Mouse (Mus musculus) brown adipose tissue, adult 24 weeks (tissue): ENCODE measurements around the gene Tbrg4. TPM values are rescaled to one million over a fixed set of nuclear protein-coding genes. Genes with fewer than 3 reads are reported as not detected.

Experiments used
- H3K27ac ChIP-seq: fragments of 200-500 bp; replicated peaks from 2 replicates; pipeline ENCODE4 v1.5.1; 2012; ENCODE audit warnings: low read depth, mild to moderate bottlenecking, low read length
- H3K4me1 ChIP-seq: fragments of 200-500 bp; 2 replicates; pipeline ENCODE4 v1.6.1; 2012; ENCODE audit warnings: low read length, mixed read lengths; ENCODE audit not compliant: control insufficient read depth, insufficient read depth, insufficient read length
- H3K4me3 ChIP-seq: fragments of 200-500 bp; 2 replicates; pipeline ENCODE4 v1.5.1; 2012; ENCODE audit warnings: low read depth, mild to moderate bottlenecking, low read length, moderate library complexity; ENCODE audit not compliant: insufficient read depth
- polyA plus RNA-seq: library from polyadenylated mRNA; stranded (reverse); fragments of >200 nt; gene quantifications from 2 replicates; pipeline ENCODE4 v1.2.4, GENCODE M21; 2012; ENCODE audit not compliant: missing spikeins, insufficient read depth, insufficient read length

Tbrg4 gene
- polyA plus RNA-seq, 1 experiment: 57.7 TPM

DNA sequence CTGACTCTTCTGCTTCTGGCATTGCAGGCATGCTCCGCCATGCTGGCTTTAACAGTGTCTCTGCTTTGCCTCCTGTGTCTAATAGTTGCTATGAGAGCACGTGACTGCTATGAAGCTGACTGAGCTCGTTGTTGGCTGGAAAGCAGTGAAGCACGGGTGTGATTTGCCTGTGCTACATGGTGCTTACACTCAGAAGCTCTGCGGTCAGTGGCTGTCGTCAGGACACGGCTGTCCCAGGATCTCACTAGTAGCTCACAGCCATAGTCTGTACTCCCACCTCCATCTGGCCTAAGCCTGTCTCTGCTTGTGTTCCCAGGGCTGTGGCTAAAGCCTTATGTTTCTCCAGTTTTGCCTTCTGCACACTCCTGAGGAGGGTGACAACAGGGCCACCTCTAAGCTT, 37.6 kb downstream of the Tbrg4 start:
- no peak overlapping the region for H3K4me3 ChIP-seq
- H3K27ac ChIP-seq: no peak overlapping the region
- H3K4me1 ChIP-seq: peaks cover 4% of the 10 kb centered on the region; the same call in 1 of the 2 replicates

DNA sequence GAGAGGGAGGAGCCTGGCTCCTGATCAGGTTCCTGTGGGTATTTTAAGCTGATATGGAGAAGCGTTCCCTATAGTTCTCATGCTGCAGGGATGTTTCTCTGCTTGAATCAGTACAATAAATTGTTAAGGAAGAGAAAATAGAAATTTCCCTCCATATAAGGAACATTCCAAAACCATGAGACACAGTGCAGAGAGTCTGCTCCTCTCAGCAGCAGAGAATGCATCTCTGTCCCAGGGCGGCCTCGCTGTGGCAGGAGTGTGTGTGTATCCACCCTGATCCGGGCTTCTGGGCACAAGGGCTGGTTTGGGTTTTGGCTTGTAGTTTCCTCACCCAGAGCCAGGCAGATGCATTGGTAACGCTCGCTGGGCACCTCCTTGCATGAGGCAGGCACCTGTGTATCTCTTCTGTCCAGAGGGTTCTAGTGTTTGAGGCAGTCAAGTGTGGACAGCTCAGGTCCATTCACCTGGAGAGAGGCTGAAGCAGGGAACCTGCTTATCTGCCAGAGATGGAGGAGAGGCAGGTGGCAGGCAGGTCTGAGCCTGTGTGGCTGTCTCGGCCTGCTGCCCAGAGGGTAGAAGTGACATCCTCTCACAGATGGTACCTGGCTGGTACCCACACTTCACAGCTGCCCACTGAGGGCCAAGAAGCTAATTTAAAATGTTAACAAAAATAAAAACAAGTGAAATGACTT, 38.5 kb downstream of the Tbrg4 start:
- H3K27ac ChIP-seq: no peak overlapping the region
- no peak overlapping the region for H3K4me3 ChIP-seq
- H3K4me1 ChIP-seq: peaks cover 4% of the 10 kb centered on the region; the same call in 1 of the 2 replicates

DNA sequence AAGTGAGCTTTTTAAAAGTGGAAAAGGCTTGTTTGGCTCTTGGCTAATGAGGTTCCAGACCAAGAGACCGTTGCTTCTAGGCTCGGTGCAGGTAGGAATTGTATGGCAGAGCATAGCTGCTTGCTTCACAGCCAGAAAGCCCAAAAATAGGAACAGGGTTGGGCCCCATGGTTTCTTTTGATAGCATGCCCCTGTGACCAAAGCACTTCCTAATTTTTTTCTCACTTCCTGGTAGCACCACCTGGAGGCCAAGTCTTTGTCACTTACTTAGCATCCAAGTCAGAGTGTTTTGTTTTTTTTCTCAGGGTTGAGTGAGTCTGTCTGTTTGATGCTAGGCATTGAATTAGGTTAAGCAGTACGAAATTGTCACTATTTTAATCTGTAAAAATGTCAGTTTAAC, 39.2 kb downstream of the Tbrg4 start:
- Histone ChIP-seq H3K4me3 (no peak overlapping the region), H3K27ac (no peak overlapping the region), H3K4me1 (peaks cover 4% of the 10 kb centered on the region; the same call in 1 of the 2 replicates)

DNA sequence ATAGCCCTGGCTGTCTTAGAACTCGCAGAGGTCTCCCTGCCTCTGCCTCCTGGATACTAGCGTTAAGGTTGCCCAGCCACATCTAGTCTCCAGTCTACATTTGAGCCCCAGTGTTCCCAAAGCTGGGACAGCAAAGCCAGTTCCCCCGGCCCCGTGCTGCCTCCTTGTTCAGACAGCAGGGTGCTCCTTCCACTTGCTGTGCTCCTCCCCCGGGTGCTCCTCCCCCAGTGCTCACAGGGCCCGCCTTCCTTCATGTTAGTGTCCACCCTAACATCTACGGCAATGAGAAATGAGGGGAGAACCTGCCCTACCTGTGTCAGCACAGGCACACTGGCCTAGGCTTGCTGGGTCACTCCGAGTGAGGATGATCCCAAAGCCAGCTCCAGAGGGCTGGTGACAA, 40.1 kb downstream of the Tbrg4 start:
- peaks cover 4% of the 10 kb centered on the region; the same call in 1 of the 2 replicates for H3K4me1 ChIP-seq
- no peak overlapping the region for H3K4me3 ChIP-seq
- H3K27ac ChIP-seq: no peak overlapping the region

DNA sequence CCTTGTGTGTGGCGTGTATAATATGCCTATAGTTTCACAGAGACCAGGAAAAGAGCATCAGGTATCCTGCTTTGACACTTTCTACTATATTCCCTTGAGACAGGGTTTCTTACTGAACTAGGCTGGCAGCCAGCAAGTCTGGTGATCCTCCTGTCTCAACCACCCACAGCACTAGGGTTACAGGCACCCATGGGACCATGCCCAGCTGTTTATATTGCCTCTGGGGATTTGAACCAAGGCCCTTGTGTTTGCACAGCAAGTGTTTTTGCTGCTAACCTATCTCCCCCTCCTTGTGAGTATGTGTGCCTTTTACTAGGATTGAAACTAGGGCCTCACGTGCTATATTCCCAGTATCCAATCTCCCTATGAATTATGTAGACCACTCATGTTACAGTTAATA, 44.3 kb downstream of the Tbrg4 start:
- Histone ChIP-seq H3K4me1 (peaks cover 4% of the 10 kb centered on the region; the same call in 1 of the 2 replicates), H3K4me3 (no peak overlapping the region), H3K27ac (no peak overlapping the region)

DNA sequence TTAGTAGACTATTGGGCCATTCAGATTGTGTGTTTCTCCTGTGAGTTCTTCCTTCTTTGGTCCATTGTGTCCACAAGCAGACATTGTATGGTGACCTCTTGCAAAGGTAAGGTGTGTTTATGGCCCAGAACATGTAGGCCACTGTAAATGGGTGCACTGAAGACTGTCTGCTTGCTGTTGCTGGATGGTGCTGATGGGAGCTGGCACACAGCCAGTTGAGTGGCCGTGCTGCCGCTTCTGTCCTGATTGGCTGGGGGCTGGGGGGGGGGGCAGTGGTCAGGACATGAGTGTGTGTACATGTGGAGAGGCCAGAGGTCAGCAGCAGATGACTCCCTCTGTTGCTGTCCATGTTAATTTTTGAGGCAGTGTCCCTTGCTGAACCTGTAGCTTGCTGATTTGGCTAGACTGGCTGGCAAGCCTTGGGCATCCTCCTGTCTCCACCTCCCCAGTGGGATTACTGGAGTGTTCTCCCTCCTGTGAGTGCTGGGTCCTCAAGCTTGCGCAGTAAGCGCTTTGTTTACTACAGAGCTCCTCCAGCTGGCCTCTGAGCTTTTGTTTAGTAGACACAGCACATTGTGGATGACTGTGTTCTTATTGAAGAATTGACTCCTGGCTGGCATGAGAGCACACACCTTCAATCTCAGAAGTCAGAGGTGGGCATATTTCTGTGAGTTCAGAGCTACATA, 45.7 kb downstream of the Tbrg4 start:
- H3K4me3 ChIP-seq: no peak overlapping the region
- H3K4me1 ChIP-seq: no peaks in the 10 kb centered on the region
- H3K27ac ChIP-seq: no peak overlapping the region

DNA sequence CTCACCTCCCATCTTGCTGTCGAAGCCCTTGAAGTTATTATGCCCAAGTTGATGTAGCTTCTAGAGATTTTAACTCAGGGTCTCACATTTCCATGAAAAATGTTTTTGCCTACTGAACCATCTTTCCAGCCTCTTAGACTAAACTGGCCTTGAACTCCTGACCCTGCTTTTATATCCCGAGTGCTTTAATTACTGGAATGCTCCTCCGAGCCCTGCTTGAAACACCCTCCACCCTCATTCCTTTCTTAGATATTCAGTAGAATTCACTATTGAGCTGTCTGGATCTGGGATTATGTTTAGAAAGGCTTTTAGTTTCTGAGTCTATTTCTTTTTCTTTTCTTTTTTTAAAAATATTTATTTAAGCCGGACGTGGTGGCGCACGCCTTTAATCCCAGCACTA, 46.5 kb downstream of the Tbrg4 start:
- H3K27ac ChIP-seq: no peak overlapping the region
- no peaks in the 10 kb centered on the region for H3K4me1 ChIP-seq
- no peak overlapping the region for H3K4me3 ChIP-seq

DNA sequence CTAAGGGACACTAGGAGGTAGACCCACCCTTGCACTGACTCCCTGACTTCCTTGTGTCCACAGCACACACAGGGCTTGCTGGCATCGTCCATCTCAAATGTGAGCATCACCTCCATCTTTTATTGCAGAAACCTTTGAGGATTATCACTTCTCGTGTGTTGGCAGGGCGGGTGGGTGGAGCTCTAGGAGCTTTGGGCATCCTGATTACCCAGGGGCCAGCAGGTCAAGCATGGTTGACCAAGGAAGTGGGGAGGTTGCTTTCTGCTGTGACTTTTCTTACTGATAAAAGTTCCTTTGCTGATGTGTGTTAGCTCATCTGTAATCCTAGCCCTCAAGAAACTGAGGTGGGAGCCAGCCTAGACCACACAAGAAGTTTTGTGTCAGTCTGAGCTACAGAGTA, 49.7 kb downstream of the Tbrg4 start:
- H3K27ac ChIP-seq: no peak overlapping the region
- no peaks in the 10 kb centered on the region for H3K4me1 ChIP-seq
- no peak overlapping the region for H3K4me3 ChIP-seq

DNA sequence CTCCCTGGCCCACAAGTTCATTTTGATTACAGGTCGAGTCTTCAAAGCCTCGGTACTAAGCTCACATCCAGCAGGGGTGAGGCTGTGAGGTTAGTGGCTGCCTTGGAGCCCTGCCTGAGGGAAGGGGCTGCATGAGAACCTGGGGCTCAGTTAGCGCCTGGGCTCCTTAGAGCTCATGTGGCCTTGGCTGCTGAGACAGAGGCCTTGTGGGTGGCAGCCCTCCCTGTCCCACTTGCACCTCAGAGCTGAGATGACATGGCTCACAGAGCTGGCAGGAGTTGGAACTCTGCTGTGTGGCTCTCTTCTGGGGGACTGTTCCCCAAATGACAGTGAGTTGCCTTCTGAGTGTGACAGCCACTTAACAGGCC, 56.5 kb downstream of the Tbrg4 start:
- Histone ChIP-seq H3K27ac (no peak overlapping the region), H3K4me1 (peaks cover 7% of the 10 kb centered on the region), H3K4me3 (no peak overlapping the region)

DNA sequence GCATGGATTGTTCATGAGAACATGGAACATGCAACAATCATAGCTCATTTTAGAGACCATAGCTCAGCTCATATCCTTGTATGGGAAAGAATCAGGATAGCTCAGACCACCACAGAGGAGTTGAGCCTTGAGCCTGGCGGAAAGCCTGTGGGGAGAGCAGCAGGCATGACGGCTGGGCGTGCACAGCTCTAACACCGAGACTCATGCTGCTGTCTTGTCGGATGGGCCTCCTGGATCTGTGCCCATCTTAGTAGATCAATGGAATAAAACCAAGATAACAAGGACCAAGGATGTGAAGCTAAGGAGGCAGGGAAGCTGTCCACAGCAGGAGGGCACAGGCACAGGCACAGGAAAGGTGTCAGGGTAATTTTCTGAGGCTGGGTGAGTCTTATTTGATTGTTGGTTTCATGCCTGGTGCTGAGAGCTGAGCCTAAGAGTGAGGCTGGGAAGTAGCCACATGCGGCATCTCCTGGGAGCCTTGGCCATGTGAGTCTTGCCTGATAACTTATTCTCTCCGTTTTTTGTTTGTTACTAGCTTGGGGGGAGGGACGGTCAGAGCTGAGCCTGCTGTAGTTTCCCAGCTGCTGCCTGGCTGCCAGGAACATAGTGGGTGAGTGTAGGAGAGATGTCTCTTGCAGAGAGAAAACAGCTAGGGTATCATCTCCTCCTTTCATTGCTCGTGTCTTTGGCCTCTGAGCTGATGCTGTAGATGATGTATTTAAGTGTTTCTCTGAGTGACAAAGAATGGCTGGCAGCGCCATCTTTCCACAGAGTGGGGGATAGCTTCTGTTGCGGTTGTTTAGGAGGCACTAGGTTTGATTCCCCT, 57.1 kb downstream of the Tbrg4 start:
- no peak overlapping the region for H3K27ac ChIP-seq
- no peak overlapping the region for H3K4me3 ChIP-seq
- peaks cover 7% of the 10 kb centered on the region for H3K4me1 ChIP-seq

DNA sequence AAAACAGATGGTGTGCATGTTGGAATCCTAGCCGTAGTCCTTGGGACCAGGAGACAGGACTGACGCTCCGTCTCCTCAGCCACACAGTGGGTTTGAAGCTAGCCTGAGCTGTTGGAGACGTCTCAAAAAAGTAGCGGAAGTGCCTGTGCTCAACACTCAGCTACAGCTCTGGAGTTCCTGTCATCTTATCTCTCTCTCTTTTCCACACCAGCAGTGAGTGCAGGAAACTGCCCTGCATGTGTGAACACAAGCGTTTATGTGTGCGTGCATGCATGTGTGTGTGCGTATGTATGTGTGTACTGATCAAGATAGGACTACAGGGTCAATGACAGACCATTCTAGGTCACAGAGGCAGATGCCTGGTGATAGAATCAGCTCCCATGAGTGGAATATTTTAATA, 57.9 kb downstream of the Tbrg4 start:
- Histone ChIP-seq H3K4me1 (peaks cover 11% of the 10 kb centered on the region), H3K4me3 (no peak overlapping the region), H3K27ac (no peak overlapping the region)

DNA sequence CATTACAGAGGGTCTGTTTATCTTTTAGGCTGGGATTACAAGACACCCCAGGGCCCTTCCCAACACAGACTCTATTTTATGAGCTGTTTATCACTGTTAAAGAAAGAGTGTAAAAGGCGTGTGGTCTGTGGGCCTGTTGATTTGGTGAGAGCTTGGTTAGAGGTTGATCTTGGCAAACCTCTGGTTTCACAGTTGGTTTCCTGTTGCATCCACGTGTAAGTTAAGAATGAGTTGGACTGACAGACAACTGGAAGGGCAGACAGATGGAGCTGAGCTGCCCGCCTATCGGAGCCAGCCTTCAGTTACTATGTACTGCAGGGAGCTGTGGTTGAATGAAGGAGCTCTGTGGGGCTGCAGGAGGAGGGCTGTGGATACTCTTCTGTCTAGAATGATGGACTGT, 59.4 kb downstream of the Tbrg4 start:
- Histone ChIP-seq H3K4me3 (no peak overlapping the region), H3K27ac (no peak overlapping the region), H3K4me1 (peaks cover 18% of the 10 kb centered on the region)

Other genes starting within 250 kb of the Tbrg4 start
- 20.4 and 25.1 TPM in 2 replicates for gene Zmiz2, start 237.0 kb downstream of the Tbrg4 start, polyA plus RNA-seq
- 1,997 and 2,277 TPM in 2 replicates for gene Ppia, start 210.6 kb downstream of the Tbrg4 start, polyA plus RNA-seq
- gene H2afv, start 181.6 kb downstream of the Tbrg4 start, polyA plus RNA-seq: 54.3 and 66.3 TPM in 2 replicates
- gene Purb, start 150.2 kb downstream of the Tbrg4 start, polyA plus RNA-seq: 25.2 and 39.9 TPM in 2 replicates
- 0.71 and 2.9 TPM in 2 replicates for gene Myo1g, start 105.1 kb downstream of the Tbrg4 start, polyA plus RNA-seq
- gene Ccm2, start 79.2 kb downstream of the Tbrg4 start, polyA plus RNA-seq: 26.2 and 29.6 TPM in 2 replicates
- not detected in 2 replicates for gene Nacad, start 20.0 kb downstream of the Tbrg4 start, polyA plus RNA-seq
- gene Wap, start 12.6 kb upstream of the Tbrg4 start, polyA plus RNA-seq: not detected in 2 replicates
- gene Ramp3, start 32.5 kb upstream of the Tbrg4 start, polyA plus RNA-seq: not detected in 2 replicates
- gene Gm11983, start 211.6 kb upstream of the Tbrg4 start, polyA plus RNA-seq: not detected in 2 replicates